Mouse (Mus musculus) brain, embryonic 14.5 days (tissue): Measurements from ENCODE around the gene Lpcat2b.

Experiments
- CTCF ChIP-seq: fragments of 200-500 bp; IDR thresholded peaks from 2 replicates; pipeline ENCODE4 v1.5.1; 2012; ENCODE audit warnings: inconsistent platforms, mild to moderate bottlenecking, moderate library complexity, borderline replicate concordance; ENCODE audit not compliant: insufficient read depth, insufficient read length; ENCODE audit errors: extremely low read depth
- POLR2A ChIP-seq: fragments of 200-500 bp; IDR thresholded peaks from 2 replicates; pipeline ENCODE4 v1.6.1; 2012; ENCODE audit warnings: mild to moderate bottlenecking, inconsistent platforms, borderline replicate concordance; ENCODE audit not compliant: poor library complexity, insufficient read depth, insufficient read length, severe bottlenecking; ENCODE audit errors: extremely low read depth

DNA sequence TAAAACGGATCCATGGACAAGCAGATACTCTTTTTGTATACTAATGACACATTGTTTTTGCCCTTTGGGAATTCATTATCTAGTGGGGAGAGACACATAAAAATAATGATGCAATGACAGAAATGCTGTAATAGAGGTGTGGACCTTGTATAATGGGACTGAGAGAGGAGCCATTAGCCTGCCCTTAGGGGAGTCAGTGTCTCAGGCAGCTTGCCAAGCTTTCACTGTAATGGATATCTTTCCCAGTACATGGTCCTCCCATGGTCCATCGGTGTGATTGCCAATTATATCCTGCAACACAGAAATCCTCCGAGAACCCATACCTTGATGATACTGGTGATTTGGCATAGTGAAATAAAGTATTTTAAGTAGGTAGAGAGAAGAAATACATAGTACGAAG lies 12.9 kb downstream of the Lpcat2b start:
- no peak for TF ChIP-seq CTCF
- no peak for TF ChIP-seq POLR2A
